Mouse (Mus musculus): ENCODE data around the gene Pdlim5.

- TF ChIP-seq GATA1 (IDR thresholded peaks at IDR 0.05; ENCODE audit: low read length) (no peak), TAL1 (IDR thresholded peaks at IDR 0.05; ENCODE audit: low read length) (no peak)
Measured at GRCm38 (mm10) chr3:142334496-142334895, 61.0 kb downstream of the Pdlim5 start.

All from erythroblast, embryonic 14.5 days (primary cell).